Mouse (Mus musculus): ENCODE data around the gene Adam22. TPM values are rescaled to one million over a fixed set of nuclear protein-coding genes. Genes with fewer than 3 reads are reported as not detected.

Adam22 gene
- total and polyA plus RNA-seq, 3 experiments = 0.27 to 0.30 TPM; not detected in 1

DNA sequence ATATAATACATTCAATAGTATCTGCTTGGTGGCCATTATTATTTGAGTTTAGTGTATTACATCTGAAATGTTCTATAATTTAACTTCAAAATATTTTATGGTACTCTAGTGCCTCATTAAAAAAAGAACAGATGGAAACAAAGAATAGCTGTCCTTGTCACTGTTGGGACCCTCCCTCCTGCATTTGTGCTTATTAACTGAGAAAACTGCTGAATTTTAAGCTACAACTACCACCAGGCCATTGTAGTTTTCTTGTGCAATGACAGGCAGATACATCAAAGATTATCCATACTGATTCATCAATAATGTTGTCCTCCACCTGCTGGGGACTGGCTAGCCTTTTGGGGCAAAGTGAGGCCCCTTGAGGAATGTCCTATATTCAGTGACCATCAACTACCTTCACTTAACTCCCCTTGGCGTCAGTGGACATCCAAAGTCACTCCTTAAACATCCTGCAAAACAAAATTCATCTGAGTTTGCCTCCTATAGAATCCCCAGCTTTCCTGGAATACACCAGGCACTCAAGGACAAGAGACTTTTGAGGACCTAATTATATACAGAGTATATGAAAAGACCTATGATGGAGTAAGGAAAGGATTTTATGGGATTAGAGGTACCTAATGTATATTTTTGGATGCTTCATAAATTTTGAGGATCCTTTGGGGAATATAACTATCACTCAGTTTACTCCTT, 26.1 kb upstream of the Adam22 start:
- TF ChIP-seq TAL1 (conservative IDR thresholded peaks at IDR 0.05; ENCODE audit: low read depth, low read length) = no peak
- no peak for TF ChIP-seq CTCF (IDR thresholded peaks at IDR 0.05; ENCODE audit: low read depth, low read length)
- TF ChIP-seq GATA1 (IDR thresholded peaks at IDR 0.05; ENCODE audit: borderline replicate concordance, low read length) = no peak
- no peak for TF ChIP-seq GATA2 (IDR thresholded peaks at IDR 0.05; ENCODE audit: borderline replicate concordance, low read depth, low read length)
- TF ChIP-seq POLR2AphosphoS5 (IDR thresholded peaks at IDR 0.05; ENCODE audit: insufficient replicate concordance, low read depth, low read length) = no peak
- Histone ChIP-seq H3K4me3 (ENCODE audit: low read depth, low read length) (no peak overlapping the region), H3K4me1 (ENCODE audit: insufficient read depth, low read depth, low read length) (no peaks in the 10 kb centered on the region), H3K9me3 (replicated peaks) (no peaks in the 10 kb centered on the region), H3K27me3 (ENCODE audit: insufficient read depth, low read length) (no peaks in the 10 kb centered on the region), H3K36me3 (replicated peaks) (peaks cover 43% of the 10 kb centered on the region)
- ATAC-seq (ENCODE audit: extremely low read depth, insufficient number of reproducible peaks, low FRiP score, poor library complexity, severe bottlenecking) = no peak
- no peak for DNase-seq (ENCODE audit: low spot score)

DNA sequence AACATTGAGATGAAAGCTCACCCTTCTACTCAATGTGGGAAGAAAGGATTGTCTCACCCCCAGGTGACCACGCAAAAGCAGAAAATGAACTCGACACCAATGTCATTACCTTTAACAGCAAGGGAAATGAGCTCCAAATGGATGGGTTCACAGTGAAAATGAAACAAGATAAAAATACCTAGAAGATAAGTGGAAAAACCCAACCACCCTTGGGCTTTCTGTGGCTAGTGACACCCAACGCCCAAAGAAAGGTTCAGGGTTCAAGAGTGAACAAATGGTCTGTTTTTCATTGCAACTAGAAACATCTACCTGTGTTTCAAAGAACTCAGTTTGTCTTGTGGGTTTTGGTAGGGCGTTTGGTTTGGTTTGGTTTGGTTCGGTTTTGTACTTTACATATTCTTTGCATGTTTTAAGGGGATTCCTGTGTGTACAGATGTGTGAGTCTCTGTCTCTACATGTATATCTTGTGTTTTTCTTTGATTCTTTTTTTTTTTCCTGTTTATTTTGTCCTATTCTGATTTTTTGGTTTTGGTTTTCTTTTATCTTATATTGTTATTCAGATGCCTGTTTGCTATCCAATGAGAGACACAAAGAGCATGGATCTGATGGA, 6.4 kb upstream of the Adam22 start:
- Histone ChIP-seq H3K4me3 (ENCODE audit: low read depth, low read length) (no peak overlapping the region), H3K27me3 (ENCODE audit: insufficient read depth, low read length) (peaks cover 2% of the 10 kb centered on the region; the same call in 1 of the 2 replicates), H3K4me1 (ENCODE audit: insufficient read depth, low read depth, low read length) (no peaks in the 10 kb centered on the region), H3K9me3 (replicated peaks) (no peaks in the 10 kb centered on the region), H3K36me3 (replicated peaks) (no peaks in the 10 kb centered on the region)
- ATAC-seq (ENCODE audit: extremely low read depth, insufficient number of reproducible peaks, low FRiP score, poor library complexity, severe bottlenecking) = no peak
- TF ChIP-seq TAL1 (conservative IDR thresholded peaks at IDR 0.05; ENCODE audit: low read depth, low read length) = no peak
- TF ChIP-seq CTCF (IDR thresholded peaks at IDR 0.05; ENCODE audit: low read depth, low read length) = no peak
- TF ChIP-seq GATA2 (IDR thresholded peaks at IDR 0.05; ENCODE audit: borderline replicate concordance, low read depth, low read length) = no peak
- no peak for TF ChIP-seq GATA1 (IDR thresholded peaks at IDR 0.05; ENCODE audit: borderline replicate concordance, low read length)
- no peak for TF ChIP-seq POLR2AphosphoS5 (IDR thresholded peaks at IDR 0.05; ENCODE audit: insufficient replicate concordance, low read depth, low read length)
- DNase-seq (ENCODE audit: low spot score) = no peak

GRCm38 (mm10) chr5:8373415-8373814, 5.5 kb upstream of the Adam22 start:
- Histone ChIP-seq H3K36me3 (replicated peaks) (no peaks in the 10 kb centered on the region), H3K4me1 (ENCODE audit: insufficient read depth, low read depth, low read length) (no peaks in the 10 kb centered on the region), H3K27me3 (ENCODE audit: insufficient read depth, low read length) (peaks cover 4% of the 10 kb centered on the region; the same call in 1 of the 2 replicates), H3K4me3 (ENCODE audit: low read depth, low read length) (no peak overlapping the region), H3K9me3 (replicated peaks) (no peaks in the 10 kb centered on the region)
- DNase-seq (ENCODE audit: low spot score) (no peak), ATAC-seq (ENCODE audit: extremely low read depth, insufficient number of reproducible peaks, low FRiP score, poor library complexity, severe bottlenecking) (no peak)
- no peak for TF ChIP-seq GATA1 (IDR thresholded peaks at IDR 0.05; ENCODE audit: borderline replicate concordance, low read length)
- no peak for TF ChIP-seq CTCF (IDR thresholded peaks at IDR 0.05; ENCODE audit: low read depth, low read length)
- no peak for TF ChIP-seq POLR2AphosphoS5 (IDR thresholded peaks at IDR 0.05; ENCODE audit: insufficient replicate concordance, low read depth, low read length)
- TF ChIP-seq TAL1 (conservative IDR thresholded peaks at IDR 0.05; ENCODE audit: low read depth, low read length) = no peak

DNA sequence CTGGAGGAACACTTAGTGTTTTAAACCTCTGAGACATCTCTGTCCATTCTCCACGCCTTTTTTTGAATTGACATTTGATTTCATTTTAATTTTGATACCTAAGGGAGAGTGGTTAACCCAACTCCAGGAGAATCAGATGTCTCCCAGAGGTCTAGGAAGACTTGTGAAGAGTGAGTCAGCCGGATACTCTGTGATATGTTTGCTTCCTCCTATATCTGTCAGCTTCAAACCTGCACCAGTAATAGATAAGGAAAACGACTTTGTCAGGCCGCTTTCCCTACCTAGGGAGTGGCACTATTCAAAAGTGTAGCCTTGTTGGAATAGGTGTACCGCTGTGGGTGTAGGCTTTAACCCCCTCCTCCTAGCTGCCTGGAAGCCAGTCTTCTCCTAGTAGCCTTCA, 821 bp upstream of the Adam22 start:
- no peak overlapping the region for H3K4me3 ChIP-seq (ENCODE audit: low read depth, low read length)
- no peaks in the 10 kb centered on the region for H3K36me3 ChIP-seq (replicated peaks)
- no peak for DNase-seq (ENCODE audit: low spot score)
- no peaks in the 10 kb centered on the region for H3K9me3 ChIP-seq (replicated peaks)
- ATAC-seq (ENCODE audit: extremely low read depth, insufficient number of reproducible peaks, low FRiP score, poor library complexity, severe bottlenecking) = no peak
- peaks cover 31% of the 10 kb centered on the region for H3K27me3 ChIP-seq (ENCODE audit: insufficient read depth, low read length)
- no peak for TF ChIP-seq POLR2AphosphoS5 (IDR thresholded peaks at IDR 0.05; ENCODE audit: insufficient replicate concordance, low read depth, low read length)
- TF ChIP-seq GATA2 (IDR thresholded peaks at IDR 0.05; ENCODE audit: borderline replicate concordance, low read depth, low read length) = no peak
- no peak for TF ChIP-seq TAL1 (conservative IDR thresholded peaks at IDR 0.05; ENCODE audit: low read depth, low read length)
- TF ChIP-seq GATA1 (IDR thresholded peaks at IDR 0.05; ENCODE audit: borderline replicate concordance, low read length) = no peak
- TF ChIP-seq CTCF (IDR thresholded peaks at IDR 0.05; ENCODE audit: low read depth, low read length) = no peak
- H3K4me1 ChIP-seq (ENCODE audit: insufficient read depth, low read depth, low read length) = no peaks in the 10 kb centered on the region

GRCm38 (mm10) chr5:8368328-8368692, 350 bp upstream of the Adam22 start:
- DNase-seq (ENCODE audit: low spot score) (no peak), ATAC-seq (ENCODE audit: extremely low read depth, insufficient number of reproducible peaks, low FRiP score, poor library complexity, severe bottlenecking) (no peak)
- peaks cover 31% of the 10 kb centered on the region for H3K27me3 ChIP-seq (ENCODE audit: insufficient read depth, low read length)

GRCm38 (mm10) chr5:8366771-8367613, 968 bp downstream of the Adam22 start:
- TF ChIP-seq CTCF (IDR thresholded peaks at IDR 0.05; ENCODE audit: low read depth, low read length) = no peak
- TF ChIP-seq TAL1 (conservative IDR thresholded peaks at IDR 0.05; ENCODE audit: low read depth, low read length) = no peak
- TF ChIP-seq POLR2AphosphoS5 (IDR thresholded peaks at IDR 0.05; ENCODE audit: insufficient replicate concordance, low read depth, low read length) = no peak
- TF ChIP-seq GATA2 (IDR thresholded peaks at IDR 0.05; ENCODE audit: borderline replicate concordance, low read depth, low read length) = no peak
- TF ChIP-seq GATA1 (IDR thresholded peaks at IDR 0.05; ENCODE audit: borderline replicate concordance, low read length) = no peak
- DNase-seq (ENCODE audit: low spot score) = no peak
- Histone ChIP-seq H3K4me1 (ENCODE audit: insufficient read depth, low read depth, low read length) (no peaks in the 10 kb centered on the region), H3K4me3 (ENCODE audit: low read depth, low read length) (no peak overlapping the region), H3K36me3 (replicated peaks) (no peaks in the 10 kb centered on the region), H3K27me3 (ENCODE audit: insufficient read depth, low read length) (peaks cover 31% of the 10 kb centered on the region), H3K9me3 (replicated peaks) (no peaks in the 10 kb centered on the region)
- ATAC-seq (ENCODE audit: extremely low read depth, insufficient number of reproducible peaks, low FRiP score, poor library complexity, severe bottlenecking) = no peak

More at GRCm38 (mm10) chr5:8368328-8368692, 350 bp upstream of the Adam22 start:
- Histone ChIP-seq H3K36me3 (replicated peaks) (no peaks in the 10 kb centered on the region), H3K9me3 (replicated peaks) (no peaks in the 10 kb centered on the region), H3K4me3 (ENCODE audit: low read depth, low read length) (no peak overlapping the region), H3K4me1 (ENCODE audit: insufficient read depth, low read depth, low read length) (no peaks in the 10 kb centered on the region)
- no peak for TF ChIP-seq CTCF (IDR thresholded peaks at IDR 0.05; ENCODE audit: low read depth, low read length)
- TF ChIP-seq GATA1 (IDR thresholded peaks at IDR 0.05; ENCODE audit: borderline replicate concordance, low read length) = no peak
- TF ChIP-seq GATA2 (IDR thresholded peaks at IDR 0.05; ENCODE audit: borderline replicate concordance, low read depth, low read length) = no peak
- TF ChIP-seq TAL1 (conservative IDR thresholded peaks at IDR 0.05; ENCODE audit: low read depth, low read length) = no peak
- no peak for TF ChIP-seq POLR2AphosphoS5 (IDR thresholded peaks at IDR 0.05; ENCODE audit: insufficient replicate concordance, low read depth, low read length)

All from G1E (cell line).